Mouse (Mus musculus): ENCODE data around the gene Pop5. TPM values are rescaled to one million over a fixed set of nuclear protein-coding genes. Genes with fewer than 3 reads are reported as not detected.
A peak's percentile ranks its signal among the peaks of the same experiment; 100 is the strongest.

The Pop5 gene
- total RNA-seq, 2 experiments from 2014 or later, result 17.7 to 26.2 TPM

- peak; percentile 31 for DNase-seq
Measured at GRCm38 (mm10) chr5:115214864-115215263, 20.8 kb upstream of the Pop5 start.

DNA sequence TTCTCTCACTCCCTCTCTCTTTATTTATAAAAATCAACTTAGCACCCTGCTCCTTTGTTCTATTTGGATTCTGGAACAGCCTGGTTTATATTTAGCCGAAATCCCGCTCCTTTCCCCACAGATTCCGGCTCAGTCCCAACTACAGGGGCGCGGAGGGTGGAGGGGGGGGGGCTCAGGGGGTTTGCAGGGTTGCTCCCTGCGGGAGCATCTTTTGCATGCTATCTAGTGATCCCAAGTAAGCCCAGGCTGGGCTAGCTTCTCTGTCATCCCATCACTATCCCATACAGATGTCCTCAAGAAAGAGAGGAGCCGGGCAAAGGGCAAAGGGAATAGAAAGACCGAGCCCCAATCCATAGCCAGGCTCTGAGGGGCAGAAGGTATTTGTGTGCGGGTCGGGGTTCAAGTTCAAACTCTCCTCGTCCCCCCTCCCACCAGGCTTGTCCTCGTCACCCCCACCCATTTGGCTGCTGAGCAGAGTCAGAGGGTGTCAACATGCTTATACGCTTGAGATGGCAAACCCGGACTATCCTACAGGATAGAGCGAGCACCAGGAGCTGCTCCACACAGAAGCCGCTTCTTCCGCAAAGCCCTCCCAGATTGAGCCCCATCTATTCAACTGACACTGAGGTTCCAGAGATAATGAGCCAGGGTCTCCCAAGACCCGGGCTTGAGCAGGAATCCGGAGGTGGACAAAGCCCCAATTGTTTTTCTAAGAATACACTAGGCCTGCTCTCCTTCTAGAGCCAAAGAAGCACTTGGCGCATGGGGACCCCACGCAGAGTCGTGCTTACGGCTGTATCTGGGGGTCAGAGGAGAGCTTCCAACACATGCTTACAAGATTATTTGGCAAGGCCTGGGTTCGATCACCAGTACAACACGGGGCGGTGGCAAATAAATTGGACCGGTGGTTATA, 20.1 kb upstream of the Pop5 start:
- DNase-seq, result no peak

GRCm38 (mm10) chr5:115217998-115218397, 17.6 kb upstream of the Pop5 start:
- DNase-seq, result no peak

DNA sequence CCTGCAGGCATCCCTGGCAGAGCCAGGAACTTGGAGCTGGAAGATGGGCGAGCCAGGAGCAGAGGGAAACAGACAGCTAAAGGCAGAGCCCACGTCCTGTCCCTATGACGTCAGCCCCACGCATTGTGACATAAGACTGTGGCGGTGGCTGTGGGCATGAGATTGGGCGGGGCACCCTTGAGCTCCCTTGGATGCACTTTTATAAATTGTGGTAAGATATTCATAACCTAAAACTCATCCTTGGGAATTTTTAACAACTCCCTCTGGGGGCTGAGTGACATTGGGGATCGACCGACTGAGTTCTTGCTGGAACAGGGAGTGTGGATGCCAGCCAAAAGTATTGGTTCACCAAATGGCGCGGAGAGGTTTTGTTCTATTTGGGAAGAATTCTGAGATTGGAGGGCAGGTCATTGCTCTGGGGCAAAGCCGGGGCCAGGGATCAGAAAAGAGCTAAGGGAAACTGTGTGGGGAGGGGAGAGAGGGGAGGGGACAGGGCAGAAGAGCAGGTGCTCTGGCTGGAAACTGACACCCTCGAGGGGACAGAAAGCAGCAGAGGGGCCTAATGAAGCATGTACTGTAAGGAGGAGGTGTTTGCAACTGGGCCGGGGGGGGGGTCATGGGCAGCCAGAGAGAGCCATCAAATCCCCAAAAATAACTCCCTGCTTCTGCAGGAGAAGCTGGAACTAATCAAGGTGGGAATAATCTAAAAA, 14.6 kb upstream of the Pop5 start:
- no peak for DNase-seq

DNA sequence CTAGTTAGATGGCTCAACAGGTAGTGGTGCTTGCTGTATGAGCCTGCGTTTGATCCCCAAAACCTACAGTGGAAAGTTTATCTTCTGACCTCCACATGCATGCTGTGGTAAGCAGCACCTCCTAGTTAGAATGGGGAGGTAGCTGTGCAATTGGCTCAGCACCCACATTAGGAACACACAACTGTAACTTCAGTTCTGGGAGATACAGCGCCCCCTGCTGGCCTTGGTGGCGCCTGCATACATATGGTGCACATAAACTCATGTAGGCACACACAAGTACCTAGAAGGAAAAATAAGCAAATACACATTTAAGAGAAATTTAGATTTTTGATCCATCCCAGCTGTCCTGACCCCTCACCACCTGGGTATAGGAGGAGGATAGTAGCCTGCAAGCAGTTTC, 13.2 kb upstream of the Pop5 start:
- no peak for DNase-seq

GRCm38 (mm10) chr5:115230830-115231551, 4.6 kb upstream of the Pop5 start:
- DNase-seq, result no peak

DNA sequence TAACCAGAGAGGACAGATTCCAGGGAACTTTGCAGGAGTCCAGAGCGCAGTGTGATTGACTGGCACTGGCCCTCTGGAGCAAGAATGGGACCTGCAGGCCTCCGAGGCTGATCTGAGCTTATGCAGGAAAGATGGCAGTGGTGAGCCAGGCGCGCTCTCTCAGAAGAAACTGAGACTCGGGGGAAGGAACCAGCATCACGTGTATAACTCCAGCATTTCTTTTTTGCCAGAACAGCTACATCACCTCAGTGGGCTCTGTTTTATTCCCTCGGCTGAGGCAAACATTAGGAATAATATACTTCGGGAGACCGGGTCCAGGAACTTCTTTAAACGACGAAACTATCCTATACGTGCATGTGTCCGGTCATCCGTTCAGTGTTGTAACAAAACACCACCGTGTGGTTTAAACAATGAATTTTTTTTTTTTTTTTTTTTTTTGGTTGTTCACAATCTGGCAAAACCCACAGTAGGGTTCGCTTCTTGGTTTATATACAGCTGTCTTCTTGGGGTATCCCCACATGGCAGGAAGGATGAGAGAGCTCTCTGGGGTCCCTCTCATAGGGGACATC, 4.0 kb upstream of the Pop5 start:
- DNase-seq, result no peak

DNA sequence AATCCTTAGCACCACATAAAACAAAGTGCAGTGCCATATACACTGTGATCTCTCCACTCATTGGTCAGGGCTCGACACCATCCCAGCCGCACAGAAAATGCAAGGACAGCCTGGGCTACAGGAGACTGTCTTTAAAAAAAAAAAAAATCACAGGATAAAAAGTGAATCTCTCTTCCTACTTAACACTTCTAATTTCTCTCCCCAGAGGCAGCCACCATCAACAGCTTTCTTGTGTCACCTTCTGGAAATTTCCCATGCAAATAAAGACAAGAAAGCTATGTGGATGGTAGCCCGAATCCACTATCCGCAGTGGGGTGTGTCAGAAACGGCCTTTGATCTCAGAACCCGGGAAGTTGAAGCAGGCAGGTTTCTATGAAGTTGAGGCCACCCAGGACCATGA, 3.1 kb upstream of the Pop5 start:
- no peak for DNase-seq

DNA sequence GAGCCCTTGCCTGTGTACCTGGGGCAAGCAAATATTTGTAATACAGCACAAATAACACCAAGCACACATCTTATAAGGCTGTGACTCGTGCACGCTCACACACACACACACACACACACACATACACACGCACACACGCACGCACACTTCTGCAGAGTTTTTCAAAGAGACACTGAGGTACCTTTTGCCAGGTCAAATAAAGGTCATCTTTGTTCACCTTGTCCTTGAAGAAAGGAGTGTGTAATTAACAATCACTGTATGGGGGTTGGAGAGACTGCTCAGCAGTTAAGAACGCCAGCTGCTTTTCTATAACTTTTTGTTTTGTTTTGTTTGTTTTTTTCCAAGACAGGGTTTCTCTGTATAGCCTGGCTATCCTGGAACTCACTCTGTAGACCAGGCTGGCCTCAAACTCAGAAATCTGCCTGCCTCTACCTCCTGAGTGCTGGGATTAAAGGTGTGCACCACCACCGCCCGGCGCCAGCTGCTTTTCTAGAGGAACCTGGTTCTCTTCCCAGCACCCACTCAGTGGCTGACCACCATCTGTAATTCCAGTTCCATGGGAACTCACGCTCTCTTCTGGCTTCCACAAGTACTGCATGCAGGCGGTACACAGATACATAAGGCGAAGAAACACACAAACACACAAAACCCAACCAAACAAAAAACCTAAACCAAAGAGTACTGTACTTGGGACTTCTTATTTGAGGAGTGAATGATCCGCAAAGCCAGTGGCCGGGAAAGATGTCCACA, 2.4 kb upstream of the Pop5 start:
- DNase-seq, result no peak

DNA sequence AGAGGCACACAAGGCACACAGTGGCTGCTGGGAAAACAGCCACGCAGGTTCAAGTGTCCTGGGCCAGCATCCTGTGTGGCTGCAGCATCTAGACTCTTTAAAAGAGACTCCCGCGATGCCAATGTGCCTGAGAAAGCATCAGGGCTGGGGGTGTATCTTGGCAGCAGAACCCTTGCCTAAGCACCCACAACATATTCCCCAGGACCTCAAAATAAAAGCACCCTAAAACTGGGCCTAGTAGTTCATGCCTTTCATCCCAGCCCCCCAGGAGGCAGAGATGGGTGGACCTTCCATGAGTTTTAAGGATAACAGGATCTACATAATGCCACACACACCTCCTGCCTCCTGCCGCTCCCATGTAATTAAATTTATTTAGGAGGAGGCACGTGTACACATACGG, 1.1 kb upstream of the Pop5 start:
- no peak for DNase-seq

DNA sequence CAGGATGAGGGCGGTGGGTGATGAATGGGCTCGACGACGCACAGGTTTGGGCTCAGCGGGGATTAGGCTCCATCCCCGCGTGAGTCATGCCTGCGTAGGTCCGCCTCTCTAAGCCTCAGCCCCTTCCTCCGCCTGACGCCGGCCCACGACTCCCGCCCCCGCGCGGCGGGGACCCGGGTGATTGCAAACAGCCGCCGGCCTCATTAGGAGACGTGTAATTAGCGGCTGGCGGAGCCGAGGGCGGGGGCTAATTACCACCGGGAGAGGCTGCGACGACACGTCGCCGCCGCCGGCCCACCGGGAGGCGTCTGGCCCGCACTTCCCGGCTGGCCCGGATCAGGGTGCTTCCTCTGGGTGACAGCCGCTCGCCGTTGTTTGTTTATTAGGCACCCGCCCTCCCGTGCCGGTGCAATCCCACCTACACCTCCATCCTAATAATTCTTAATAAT, 289 bp upstream of the Pop5 start:
- peak; percentile 51 for DNase-seq

DNA sequence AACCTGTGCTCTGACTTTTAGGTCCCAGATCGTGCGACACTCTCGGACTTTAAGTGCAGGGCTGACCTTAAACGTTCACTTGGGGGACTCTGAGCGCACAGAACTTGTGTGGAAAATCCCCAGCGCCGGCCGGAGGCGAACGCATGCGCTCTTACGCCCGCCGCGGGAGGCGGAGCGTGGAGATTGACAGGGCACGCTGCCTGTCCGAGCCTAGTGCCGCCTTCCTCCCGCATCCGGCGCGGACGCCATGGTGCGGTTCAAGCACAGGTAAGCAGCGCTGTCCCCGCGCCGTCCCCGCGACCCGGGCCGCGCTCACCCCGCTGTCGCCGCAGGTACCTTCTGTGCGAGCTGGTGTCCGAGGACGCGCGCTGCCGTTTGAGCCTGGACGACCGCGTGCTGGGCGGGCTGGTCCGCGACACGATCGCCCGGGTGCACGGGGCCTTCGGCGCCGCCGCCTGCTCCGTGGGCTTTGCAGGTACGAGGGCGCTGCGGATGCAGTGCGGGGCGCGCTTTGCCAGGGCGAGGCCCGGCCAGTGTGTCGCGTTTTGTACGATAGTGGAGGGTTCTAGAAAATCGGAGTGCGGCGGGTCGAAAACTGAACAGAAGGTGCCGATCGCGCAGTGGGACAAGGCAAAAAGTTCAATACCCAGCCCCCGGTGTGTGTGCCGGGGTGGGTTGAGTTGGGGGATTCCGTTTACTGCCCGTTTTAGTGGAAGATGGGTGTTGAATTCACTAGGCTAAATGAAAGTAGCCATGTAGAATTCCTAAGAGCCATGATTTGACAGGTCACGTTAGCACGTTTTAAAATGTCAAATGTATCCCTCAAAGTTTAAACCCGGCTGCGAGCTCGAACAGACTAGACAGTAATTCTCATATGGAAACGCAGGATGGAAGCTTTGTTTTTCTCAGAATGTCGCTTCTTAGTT, 2.4 kb downstream of the Pop5 start:
- DNase-seq, result peak; percentile 92

GRCm38 (mm10) chr5:115238729-115239195, 3.1 kb downstream of the Pop5 start:
- no peak for DNase-seq

DNA sequence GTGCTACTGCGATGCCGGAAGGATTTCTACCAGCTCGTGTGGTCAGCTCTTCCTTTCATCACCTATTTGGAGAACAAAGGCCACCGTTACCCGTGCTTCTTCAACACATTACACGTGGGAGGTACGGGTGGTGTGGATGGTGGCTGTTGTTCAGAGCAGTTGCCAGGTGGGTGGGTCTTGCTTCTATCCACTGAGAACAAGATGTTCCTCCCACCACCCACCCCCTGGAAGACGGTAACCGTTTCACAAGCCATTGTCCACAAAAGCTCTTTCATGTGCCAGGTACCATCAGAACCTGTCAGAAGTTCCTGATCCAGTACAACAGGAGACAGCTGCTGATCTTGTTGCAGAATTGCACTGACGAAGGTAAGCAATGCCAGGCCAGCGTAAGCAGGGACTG, 4.6 kb downstream of the Pop5 start:
- DNase-seq, result no peak

GRCm38 (mm10) chr5:115255472-115255871, 19.8 kb downstream of the Pop5 start:
- DNase-seq, result no peak

DNA sequence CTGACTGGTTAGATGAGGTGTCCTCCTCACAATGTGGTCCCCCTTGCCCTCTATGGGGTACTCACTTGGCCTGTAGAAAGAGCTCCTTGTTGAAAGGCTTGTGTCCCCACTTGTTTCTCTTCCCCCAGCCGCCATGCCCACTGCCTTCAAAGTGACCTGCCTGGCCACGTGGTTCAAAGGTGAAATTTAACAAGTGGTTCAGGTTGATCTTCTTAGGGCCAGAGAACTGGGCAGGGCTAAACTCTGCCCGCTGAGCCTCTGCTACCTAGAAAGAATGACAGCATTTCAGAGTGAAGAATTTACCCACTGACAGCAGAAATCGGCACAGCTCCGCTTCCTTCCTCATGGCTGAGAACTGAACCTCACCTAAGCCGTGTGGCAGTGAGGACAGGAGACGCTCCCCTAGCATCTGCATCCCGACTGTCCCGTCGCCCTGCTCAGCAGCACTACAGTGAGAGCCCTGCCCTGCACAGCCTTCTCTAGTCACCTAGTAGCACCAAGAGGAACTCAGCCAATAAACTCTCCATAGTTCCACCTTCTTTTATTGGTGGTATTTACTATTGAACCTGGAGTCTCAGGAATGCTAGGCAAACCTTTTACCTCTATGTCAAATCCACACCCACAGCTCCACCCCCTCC, 21.4 kb downstream of the Pop5 start:
- DNase-seq, result no peak

DNA sequence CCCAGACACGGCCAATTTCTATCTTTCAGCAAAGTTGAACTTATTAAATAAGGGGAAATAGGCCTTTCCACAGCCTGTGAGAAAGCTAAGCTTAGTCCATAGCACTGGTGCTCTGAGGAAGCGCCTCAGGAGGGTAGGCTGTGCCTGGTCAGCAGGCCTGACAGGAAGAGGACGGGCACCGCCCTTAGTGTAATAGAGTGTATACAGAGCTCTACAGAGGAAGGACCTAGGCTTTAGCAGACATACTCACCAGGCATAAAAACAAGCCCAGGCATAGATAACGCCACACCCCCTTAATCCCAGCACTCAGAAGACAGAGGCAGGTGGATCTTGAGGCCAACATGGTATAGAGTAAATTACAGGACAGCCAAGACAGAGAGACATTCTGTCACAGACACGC, 24.7 kb downstream of the Pop5 start:
- DNase-seq, result no peak

DNA sequence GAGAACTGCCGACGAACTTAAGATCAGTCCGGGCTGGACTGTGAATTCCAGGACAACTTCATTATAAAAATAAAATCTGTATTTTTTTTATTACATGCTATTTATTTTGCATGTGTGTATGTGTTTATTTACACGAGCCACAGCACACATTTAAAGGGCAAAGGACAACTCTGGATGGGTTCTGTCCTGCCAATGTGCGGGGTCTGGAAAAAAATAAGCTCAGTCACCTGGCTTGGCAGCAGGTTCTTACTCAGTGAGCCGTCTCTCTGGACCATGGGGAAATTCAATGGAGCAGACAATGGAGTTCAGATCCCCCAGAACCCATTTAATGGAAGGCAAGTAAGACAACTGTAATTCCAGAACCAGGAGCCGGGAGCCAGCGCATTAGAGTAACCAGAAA, 25.5 kb downstream of the Pop5 start:
- no peak for DNase-seq

- no peak for DNase-seq
Measured at GRCm38 (mm10) chr5:115261880-115262279, 26.2 kb downstream of the Pop5 start.
